Mouse (Mus musculus): Measurements from ENCODE around the gene Extl1.

DNA sequence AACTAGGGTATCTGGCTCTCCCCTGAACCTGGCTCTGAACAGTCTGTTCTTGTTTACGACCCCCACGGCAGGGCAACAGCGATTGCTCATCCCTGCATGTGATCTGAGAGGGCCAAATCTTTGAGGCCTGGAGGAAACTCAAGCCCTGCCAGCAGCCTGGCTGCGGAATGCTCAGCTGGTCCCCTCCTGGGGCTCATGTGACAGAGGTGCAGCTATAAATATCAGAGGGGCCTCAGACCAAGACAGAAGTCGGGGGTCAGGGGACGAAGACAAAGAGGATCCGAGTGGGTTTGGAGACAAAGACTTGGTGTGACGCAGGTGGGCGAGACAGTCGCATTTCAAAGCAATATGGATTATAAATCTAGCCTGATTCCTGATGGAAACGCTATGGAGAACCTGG lies 68.8 kb downstream of the Extl1 start, which contains the start of gene Trim63:
- TF ChIP-seq CTCF (IDR thresholded peaks at IDR 0.05; ENCODE audit: low read depth, low read length), result no peak
- TF ChIP-seq TAL1 (conservative IDR thresholded peaks at IDR 0.05; ENCODE audit: low read depth, low read length), result no peak
- no peak for TF ChIP-seq GATA1 (IDR thresholded peaks at IDR 0.05; ENCODE audit: borderline replicate concordance, low read length)
- TF ChIP-seq POLR2AphosphoS5 (IDR thresholded peaks at IDR 0.05; ENCODE audit: insufficient replicate concordance, low read depth, low read length), result no peak
- TF ChIP-seq GATA2 (IDR thresholded peaks at IDR 0.05; ENCODE audit: borderline replicate concordance, low read depth, low read length), result no peak
